Mouse (Mus musculus): ENCODE results near the gene Abi2. TPM values are rescaled to one million over a fixed set of nuclear protein-coding genes. Genes with fewer than 3 reads are reported as not detected.
"Not testable (repeated sequence)": the region's sequence is repeated elsewhere in the genome, so short reads cannot be mapped to it uniquely, and the experiment has no call there.

The Abi2 gene
- polyA plus RNA-seq, 1 experiment from 2014 or later: 32.6 TPM

DNA sequence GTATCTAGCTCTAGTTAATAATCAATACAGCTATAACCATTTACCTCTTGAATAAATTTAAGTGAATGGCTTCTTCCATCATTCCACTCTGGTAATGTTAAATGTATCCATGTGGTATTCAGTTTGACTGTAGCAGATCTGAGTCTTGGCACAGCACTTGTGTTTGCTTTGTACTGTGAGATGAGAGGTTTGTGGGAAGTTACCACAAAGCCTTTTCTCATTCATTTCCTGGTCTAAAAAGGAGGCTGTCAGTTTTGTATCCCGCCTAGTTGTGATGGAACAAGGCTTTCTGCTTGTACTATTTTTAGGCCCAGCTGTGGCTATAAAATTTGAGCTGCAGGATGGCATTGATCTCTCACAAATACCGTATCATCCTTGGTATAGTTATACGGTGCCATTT lies 7.3 kb downstream of the Abi2 start:
- Histone ChIP-seq H3K27me3 (ENCODE audit: insufficient read depth, low read length) (no peaks in the 10 kb centered on the region), H3K36me3 (ENCODE audit: insufficient read depth) (no peaks in the 10 kb centered on the region), H3K4me2 (no peak overlapping the region), H3K9me3 (ENCODE audit: low read depth, low read length) (no peaks in the 10 kb centered on the region), H3K9ac (no peak overlapping the region), H3K27ac (ENCODE audit: low read depth) (peak overlapping the region; percentile 22; the same call in 1 of the 2 replicates), H3K4me1 (ENCODE audit: insufficient read depth) (no peaks in the 10 kb centered on the region), H3K4me3 (ENCODE audit: low read depth, low read length) (no peak overlapping the region)
- no peak for TF ChIP-seq CTCF (IDR thresholded peaks at IDR 0.05; ENCODE audit: low read depth)
- ATAC-seq (ENCODE audit: insufficient read depth): no peak
- WGBS: 60% methylated on average over 3 of the region's 3 CpGs
- peak; percentile 33 for DNase-seq

DNA sequence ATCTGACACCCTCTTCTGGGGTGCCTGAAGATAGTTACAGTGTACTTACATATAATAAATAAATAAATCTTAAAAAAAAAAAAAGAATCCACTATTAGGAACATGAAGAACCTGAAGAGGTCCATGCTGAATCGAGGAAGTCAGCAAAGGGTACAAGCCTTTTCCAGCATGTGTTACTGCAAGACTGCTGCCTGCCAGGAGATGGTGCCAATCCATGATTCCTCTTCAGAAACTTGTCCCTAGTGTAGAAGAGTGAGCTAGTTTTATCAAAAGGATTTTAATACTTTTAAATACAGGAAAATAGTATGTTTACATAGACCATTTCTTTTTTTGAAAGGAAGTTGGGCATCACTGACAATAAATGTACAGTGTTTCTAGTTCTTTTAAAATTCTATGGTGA lies 14.5 kb downstream of the Abi2 start:
- Histone ChIP-seq H3K9me3 (ENCODE audit: low read depth, low read length) (no peaks in the 10 kb centered on the region), H3K4me3 (ENCODE audit: low read depth, low read length) (no peak overlapping the region), H3K36me3 (ENCODE audit: insufficient read depth) (no peaks in the 10 kb centered on the region), H3K9ac (no peak overlapping the region), H3K27ac (ENCODE audit: low read depth) (no peak overlapping the region), H3K27me3 (ENCODE audit: insufficient read depth, low read length) (no peaks in the 10 kb centered on the region), H3K4me2 (no peak overlapping the region), H3K4me1 (ENCODE audit: insufficient read depth) (no peaks in the 10 kb centered on the region)
- DNase-seq (peak; percentile 16), ATAC-seq (ENCODE audit: insufficient read depth) (no peak)
- 83% methylated on average over 1 of the region's 1 CpGs for WGBS
- TF ChIP-seq CTCF (IDR thresholded peaks at IDR 0.05; ENCODE audit: low read depth): peak; percentile 25; the same call in 1 of the 2 replicates

DNA sequence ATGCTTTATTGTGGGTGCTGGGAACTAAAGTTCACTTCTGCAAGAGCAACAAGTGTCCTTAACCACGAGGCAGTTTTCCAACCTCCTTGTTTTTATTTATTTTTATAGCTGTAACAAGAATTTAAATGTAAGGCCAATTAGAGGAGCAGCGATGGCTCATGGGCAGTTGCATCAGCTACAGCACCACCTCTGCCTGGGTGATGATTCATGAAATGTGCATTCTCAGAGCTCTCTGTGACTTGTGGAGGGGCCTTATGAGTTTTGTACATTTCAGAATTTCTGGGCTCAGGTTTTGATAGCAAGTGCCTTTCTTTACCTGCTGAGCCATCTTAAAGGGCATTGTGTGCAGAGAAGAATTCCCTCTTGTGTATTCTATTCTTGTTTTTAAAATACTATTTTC lies 18.9 kb downstream of the Abi2 start:
- no peak for TF ChIP-seq CTCF (IDR thresholded peaks at IDR 0.05; ENCODE audit: low read depth)
- ATAC-seq (ENCODE audit: insufficient read depth): no peak
- DNase-seq: no peak
- H3K27me3 ChIP-seq (ENCODE audit: insufficient read depth, low read length): no peaks in the 10 kb centered on the region
- no peaks in the 10 kb centered on the region for H3K4me1 ChIP-seq (ENCODE audit: insufficient read depth)
- H3K36me3 ChIP-seq (ENCODE audit: insufficient read depth): no peaks in the 10 kb centered on the region
- no peaks in the 10 kb centered on the region for H3K9me3 ChIP-seq (ENCODE audit: low read depth, low read length)
- 86% methylated on average over 2 of the region's 2 CpGs for WGBS
- H3K4me3 ChIP-seq (ENCODE audit: low read depth, low read length): no peak overlapping the region
- no peak overlapping the region for H3K9ac ChIP-seq
- H3K4me2 ChIP-seq: no peak overlapping the region
- no peak overlapping the region for H3K27ac ChIP-seq (ENCODE audit: low read depth)

DNA sequence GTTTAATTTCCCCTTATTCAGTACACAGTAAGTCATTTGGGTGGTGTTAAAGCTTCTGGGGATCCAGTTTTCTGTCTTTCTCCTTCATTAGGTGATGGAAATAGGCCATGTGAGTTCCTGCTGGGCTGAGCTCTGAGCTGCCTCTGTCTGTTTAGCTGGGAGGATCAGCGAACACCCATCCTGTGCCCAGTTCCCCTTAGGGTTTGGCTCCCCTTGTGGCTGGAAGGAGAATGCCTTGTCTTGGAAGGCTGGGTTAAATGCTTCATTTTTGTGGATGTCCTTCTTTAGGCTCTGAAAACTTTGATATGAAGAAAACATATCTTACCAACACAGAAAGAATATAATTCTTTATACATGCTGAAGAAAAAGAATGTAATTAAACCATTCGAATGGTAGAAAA lies 19.5 kb downstream of the Abi2 start:
- Histone ChIP-seq H3K9ac (no peak overlapping the region), H3K27me3 (ENCODE audit: insufficient read depth, low read length) (no peaks in the 10 kb centered on the region), H3K36me3 (ENCODE audit: insufficient read depth) (no peaks in the 10 kb centered on the region), H3K9me3 (ENCODE audit: low read depth, low read length) (no peaks in the 10 kb centered on the region), H3K4me3 (ENCODE audit: low read depth, low read length) (no peak overlapping the region), H3K27ac (ENCODE audit: low read depth) (no peak overlapping the region), H3K4me1 (ENCODE audit: insufficient read depth) (no peaks in the 10 kb centered on the region), H3K4me2 (no peak overlapping the region)
- DNase-seq: peak; percentile 42
- ATAC-seq (ENCODE audit: insufficient read depth): no peak
- TF ChIP-seq CTCF (IDR thresholded peaks at IDR 0.05; ENCODE audit: low read depth): peak; percentile 76
- 70% methylated on average over 2 of the region's 2 CpGs for WGBS

DNA sequence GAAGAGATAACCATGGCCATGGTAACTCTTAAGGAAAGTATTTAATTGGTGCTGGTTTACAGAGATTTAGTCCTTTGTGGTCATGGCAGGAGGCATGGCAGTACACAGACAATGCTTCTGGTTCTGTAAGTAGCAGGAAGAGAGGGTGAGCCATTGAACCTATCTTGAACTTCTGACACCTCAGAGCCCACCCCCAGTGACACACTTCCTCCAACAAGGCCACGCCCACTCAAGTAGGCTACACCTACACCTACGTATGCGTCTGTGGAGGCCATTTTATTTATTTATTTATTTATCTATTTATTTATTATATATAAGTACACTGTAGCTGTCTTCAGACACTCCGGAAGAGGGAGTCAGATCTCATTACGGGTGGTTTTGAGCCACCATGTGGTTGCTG lies 22.1 kb downstream of the Abi2 start:
- Histone ChIP-seq H3K27ac (ENCODE audit: low read depth) (no peak overlapping the region), H3K9me3 (ENCODE audit: low read depth, low read length) (no peaks in the 10 kb centered on the region), H3K4me2 (no peak overlapping the region), H3K27me3 (ENCODE audit: insufficient read depth, low read length) (no peaks in the 10 kb centered on the region), H3K4me1 (ENCODE audit: insufficient read depth) (no peaks in the 10 kb centered on the region), H3K4me3 (ENCODE audit: low read depth, low read length) (no peak overlapping the region), H3K9ac (no peak overlapping the region), H3K36me3 (ENCODE audit: insufficient read depth) (0 out of 2 replicates have a peak, but pooled peaks cover 3% of the 10 kb centered on the region)
- ATAC-seq (ENCODE audit: insufficient read depth): no peak
- 85% methylated on average over 5 of the region's 5 CpGs for WGBS
- TF ChIP-seq CTCF (IDR thresholded peaks at IDR 0.05; ENCODE audit: low read depth): no peak
- no peak for DNase-seq

DNA sequence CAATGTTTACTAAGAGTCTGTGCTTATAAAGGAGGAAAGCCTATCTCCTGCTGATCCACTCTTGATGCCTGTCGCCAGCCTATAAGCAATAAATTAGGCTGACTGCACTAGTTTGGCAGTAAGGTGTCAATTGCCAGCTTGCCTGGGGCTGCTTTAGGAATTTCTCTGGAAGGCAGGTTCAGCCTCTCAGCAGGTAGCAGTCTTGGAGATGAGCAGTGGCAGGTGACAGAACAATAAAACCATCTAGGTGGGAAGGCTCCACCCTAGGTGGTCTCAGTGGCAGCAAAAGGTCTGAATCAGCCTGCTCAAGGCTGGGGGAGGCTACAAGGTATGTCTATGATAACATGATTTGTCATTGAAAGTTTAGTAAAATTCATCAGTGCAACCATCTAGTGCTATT lies 23.1 kb downstream of the Abi2 start:
- Histone ChIP-seq H3K4me2 (no peak overlapping the region), H3K36me3 (ENCODE audit: insufficient read depth) (peaks cover 6% of the 10 kb centered on the region; the same call in 1 of the 2 replicates), H3K4me1 (ENCODE audit: insufficient read depth) (no peaks in the 10 kb centered on the region), H3K4me3 (ENCODE audit: low read depth, low read length) (no peak overlapping the region), H3K9me3 (ENCODE audit: low read depth, low read length) (no peaks in the 10 kb centered on the region), H3K9ac (no peak overlapping the region), H3K27me3 (ENCODE audit: insufficient read depth, low read length) (no peaks in the 10 kb centered on the region), H3K27ac (ENCODE audit: low read depth) (no peak overlapping the region)
- no peak for DNase-seq
- no peak for TF ChIP-seq CTCF (IDR thresholded peaks at IDR 0.05; ENCODE audit: low read depth)
- ATAC-seq (ENCODE audit: insufficient read depth): no peak
- 26% methylated on average over 1 of the region's 1 CpGs for WGBS

DNA sequence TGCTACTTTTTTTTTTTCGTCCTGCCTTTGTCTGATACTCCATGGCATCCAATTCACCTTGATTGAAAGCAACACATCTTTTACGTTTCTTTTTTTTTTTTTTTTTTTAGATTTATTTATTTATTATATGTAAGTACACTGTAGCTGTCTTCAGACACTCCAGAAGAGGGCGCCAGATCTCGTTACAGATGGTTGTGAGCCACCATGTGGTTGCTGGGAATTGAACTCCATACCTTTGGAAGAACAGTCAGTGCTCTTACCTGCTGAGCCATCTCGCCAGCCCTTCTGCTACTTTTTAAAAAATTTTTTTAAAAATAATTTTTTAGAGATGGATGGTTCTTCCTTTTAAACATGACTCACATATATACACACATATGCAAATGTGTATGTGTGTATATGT lies 32.0 kb downstream of the Abi2 start:
- peaks cover 19% of the 10 kb centered on the region for H3K36me3 ChIP-seq (ENCODE audit: insufficient read depth)
- H3K9me3 ChIP-seq (ENCODE audit: low read depth, low read length); H3K9ac ChIP-seq; H3K4me1 ChIP-seq (ENCODE audit: insufficient read depth); H3K4me3 ChIP-seq (ENCODE audit: low read depth, low read length); H3K27ac ChIP-seq (ENCODE audit: low read depth); ATAC-seq (ENCODE audit: insufficient read depth); DNase-seq; H3K4me2 ChIP-seq; H3K27me3 ChIP-seq (ENCODE audit: insufficient read depth, low read length): not testable (repeated sequence)
- WGBS: 79% methylated on average over 5 of the region's 5 CpGs

DNA sequence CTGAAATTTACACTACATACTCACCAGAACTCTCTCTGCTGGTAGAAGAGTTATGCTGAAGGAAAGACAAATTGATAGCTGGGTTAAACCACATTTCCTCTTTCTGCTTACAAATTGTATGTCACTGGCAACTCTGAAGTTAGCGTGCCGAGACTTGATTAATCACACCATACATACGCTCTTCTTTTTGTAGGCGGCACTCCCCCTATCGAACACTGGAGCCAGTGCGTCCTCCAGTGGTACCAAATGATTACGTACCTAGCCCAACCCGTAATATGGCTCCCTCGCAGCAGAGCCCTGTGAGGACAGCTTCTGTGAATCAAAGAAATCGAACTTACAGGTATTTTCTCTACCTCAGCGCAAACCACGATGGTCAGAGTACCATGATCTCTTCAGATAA lies 37.6 kb downstream of the Abi2 start:
- H3K4me2 ChIP-seq: no peak overlapping the region
- DNase-seq (peak; percentile 36), ATAC-seq (ENCODE audit: insufficient read depth) (no peak)
- 71% methylated on average over 12 of the region's 12 CpGs for WGBS
- peak; percentile 44; the same call in 1 of the 2 replicates for TF ChIP-seq CTCF (IDR thresholded peaks at IDR 0.05; ENCODE audit: low read depth)
- no peak overlapping the region for H3K4me3 ChIP-seq (ENCODE audit: low read depth, low read length)
- no peak overlapping the region for H3K27ac ChIP-seq (ENCODE audit: low read depth)
- H3K9me3 ChIP-seq (ENCODE audit: low read depth, low read length): no peaks in the 10 kb centered on the region
- H3K36me3 ChIP-seq (ENCODE audit: insufficient read depth): peaks cover 37% of the 10 kb centered on the region
- no peaks in the 10 kb centered on the region for H3K27me3 ChIP-seq (ENCODE audit: insufficient read depth, low read length)
- no peak overlapping the region for H3K9ac ChIP-seq
- no peaks in the 10 kb centered on the region for H3K4me1 ChIP-seq (ENCODE audit: insufficient read depth)
